Comparison of ENCODE assay signal across 8 mouse cellular contexts in genomic region chr3:152304093-152304815, GRCm38 (mm10). TPM values are rescaled to one million over a fixed set of nuclear protein-coding genes. Genes with fewer than 3 reads are reported as not detected.
DNase-seq lines count a peak whose midpoint lies in the region; ATAC-seq lines count a peak whose summit lies in the region.

No protein-coding gene starts in this region.

- intact Hi-C loops in heart, postnatal 14 days (cut with DNase I): no loop called here

- DNase-seq in frontal cortex, postnatal 10 days (ENCODE audit: low spot score in 2 of 2): no peak
- DNase-seq in heart, postnatal 14 days: peak; percentile 46 to 51
- DNase-seq in urinary bladder, postnatal 10 days (ENCODE audit: low spot score): no peak

- H3K9me3 ChIP-seq in embryonic facial prominence, embryonic 12.5 days: no peaks in the 10 kb centered on the region
- H3K9me3 ChIP-seq in lung, embryonic 16.5 days (ENCODE audit: control insufficient read depth, low read length): no peaks in the 10 kb centered on the region
- H3K9me3 ChIP-seq in midbrain, embryonic 15.5 days: no peaks in the 10 kb centered on the region

- no peak overlapping the region for H3K4me2 ChIP-seq in embryonic facial prominence, embryonic 12.5 days (replicated peaks)
- no peak overlapping the region for H3K4me2 ChIP-seq in lung, embryonic 16.5 days (ENCODE audit: low read depth, low read length)
- no peak overlapping the region for H3K4me2 ChIP-seq in midbrain, embryonic 15.5 days

- H3K4me1 ChIP-seq in embryonic facial prominence, embryonic 12.5 days: peaks cover 7% of the 10 kb centered on the region; the same call in 1 of the 2 replicates
- H3K4me1 ChIP-seq in lung, embryonic 16.5 days (replicated peaks; ENCODE audit: control insufficient read depth, insufficient read depth, low read length): peaks cover 26% of the 10 kb centered on the region
- no peaks in the 10 kb centered on the region for H3K4me1 ChIP-seq in midbrain, embryonic 15.5 days

- H3K36me3 ChIP-seq in embryonic facial prominence, embryonic 12.5 days: peaks cover 28% of the 10 kb centered on the region
- H3K36me3 ChIP-seq in lung, embryonic 16.5 days (ENCODE audit: control insufficient read depth, insufficient read depth, low read length): peaks cover 3% of the 10 kb centered on the region
- H3K36me3 ChIP-seq in midbrain, embryonic 15.5 days (replicated peaks): peaks cover 8% of the 10 kb centered on the region; the same call in 1 of the 2 replicates

- H3K4me3 ChIP-seq in embryonic facial prominence, embryonic 12.5 days: no peak overlapping the region
- H3K4me3 ChIP-seq in lung, embryonic 16.5 days (ENCODE audit: low read length): no peak overlapping the region
- H3K4me3 ChIP-seq in midbrain, embryonic 15.5 days: no peak overlapping the region

- ATAC-seq in frontal cortex, adult (ENCODE audit: low TSS enrichment): peak; percentile 88
- no peak for ATAC-seq in embryonic facial prominence, embryonic 12.5 days (ENCODE audit: insufficient number of reproducible peaks, insufficient read depth, low FRiP score, low TSS enrichment)
- no peak for ATAC-seq in lung, embryonic 16.5 days (ENCODE audit: low read depth)
- no peak for ATAC-seq in midbrain, embryonic 15.5 days (replicated peaks)
- ATAC-seq in erythroid progenitor cell, adult 5-6 weeks (replicated peaks; ENCODE audit: low FRiP score, poor library complexity, severe bottlenecking): no peak

- H3K9ac ChIP-seq in embryonic facial prominence, embryonic 12.5 days: no peak overlapping the region
- H3K9ac ChIP-seq in lung, embryonic 16.5 days (ENCODE audit: low read length): no peak overlapping the region
- H3K9ac ChIP-seq in midbrain, embryonic 15.5 days: no peak overlapping the region

- peak overlapping the region; percentile 41; the same call in 1 of the 2 replicates for H3K27ac ChIP-seq in embryonic facial prominence, embryonic 12.5 days
- H3K27ac ChIP-seq in lung, embryonic 16.5 days (ENCODE audit: low read length): peak overlapping the region; percentile 89
- no peak overlapping the region for H3K27ac ChIP-seq in midbrain, embryonic 15.5 days

- H3K27me3 ChIP-seq in embryonic facial prominence, embryonic 12.5 days: no peaks in the 10 kb centered on the region
- no peaks in the 10 kb centered on the region for H3K27me3 ChIP-seq in lung, embryonic 16.5 days (ENCODE audit: control insufficient read depth, insufficient read depth, low read depth, low read length)
- no peaks in the 10 kb centered on the region for H3K27me3 ChIP-seq in midbrain, embryonic 15.5 days (replicated peaks)

- 47% methylated on average over 6 of the region's 6 CpGs for WGBS in embryonic facial prominence, embryonic 12.5 days
- WGBS in lung, embryonic 16.5 days: 34% methylated on average over 6 of the region's 6 CpGs
- WGBS in midbrain, embryonic 15.5 days: 80% methylated on average over 6 of the region's 6 CpGs

RNA-seq across cellular contexts. Expression of gene Miga1, which starts 36.0 kb away (rescaled TPM):
- 24.7 and 24.8 TPM in 2 replicates for polyA plus RNA-seq in embryonic facial prominence, embryonic 12.5 days (2016; fragmentation: Nextera tagmentation; extraction: Ambion mirVana)
- 10 to 100 TPM; 10.8 to 12.4 TPM for total RNA-seq in heart, postnatal 14 days (2021)
- 14.7 and 15.7 TPM in 2 replicates for polyA plus RNA-seq in lung, embryonic 16.5 days (2015; fragmentation: Nextera tagmentation; extraction: Ambion mirVana)
- 19.1 and 21.7 TPM in 2 replicates for polyA plus RNA-seq in midbrain, embryonic 15.5 days (2015; fragmentation: Nextera tagmentation; extraction: Ambion mirVana)
- 2.1 and 6.5 TPM in 2 replicates for total RNA-seq in erythroid progenitor cell, adult 5-6 weeks (2015; ENCODE audit: low replicate concordance)
- total RNA-seq in erythroid progenitor cell, adult 5-6 weeks (2017; ENCODE audit: low replicate concordance): 2.3 and 3.3 TPM in 2 replicates

RNA-seq across cellular contexts. Expression of gene Nexn, which starts 38.1 kb away (rescaled TPM):
- polyA plus RNA-seq in embryonic facial prominence, embryonic 12.5 days (2016; fragmentation: Nextera tagmentation; extraction: Ambion mirVana): 10.1 and 13.1 TPM in 2 replicates
- 100 to 1,000 TPM; 297 to 301 TPM for total RNA-seq in heart, postnatal 14 days (2021)
- 64.1 and 79.2 TPM in 2 replicates for polyA plus RNA-seq in lung, embryonic 16.5 days (2015; fragmentation: Nextera tagmentation; extraction: Ambion mirVana)
- 0.88 and 2.2 TPM in 2 replicates for polyA plus RNA-seq in midbrain, embryonic 15.5 days (2015; fragmentation: Nextera tagmentation; extraction: Ambion mirVana)
- total RNA-seq in erythroid progenitor cell, adult 5-6 weeks (2015; ENCODE audit: low replicate concordance): not detected in 2 replicates
- not detected in 2 replicates for total RNA-seq in erythroid progenitor cell, adult 5-6 weeks (2017; ENCODE audit: low replicate concordance)

RNA-seq across cellular contexts. Expression of gene Usp33, which starts 42.0 kb away (rescaled TPM):
- 51.1 and 56.7 TPM in 2 replicates for polyA plus RNA-seq in embryonic facial prominence, embryonic 12.5 days (2016; fragmentation: Nextera tagmentation; extraction: Ambion mirVana)
- total RNA-seq in heart, postnatal 14 days (2021): 10 to 100 TPM; 29.1 to 30.9 TPM
- polyA plus RNA-seq in lung, embryonic 16.5 days (2015; fragmentation: Nextera tagmentation; extraction: Ambion mirVana): 57.6 and 58.4 TPM in 2 replicates
- 89.2 and 92.8 TPM in 2 replicates for polyA plus RNA-seq in midbrain, embryonic 15.5 days (2015; fragmentation: Nextera tagmentation; extraction: Ambion mirVana)
- total RNA-seq in erythroid progenitor cell, adult 5-6 weeks (2015; ENCODE audit: low replicate concordance): 56.6 and 66.7 TPM in 2 replicates
- 82.3 and 102 TPM in 2 replicates for total RNA-seq in erythroid progenitor cell, adult 5-6 weeks (2017; ENCODE audit: low replicate concordance)

Comparison
In these comparisons a context has a peak if more than half of its experiments do, and no peak if none do; other contexts are left out.
1. DNase-seq: peak in heart, postnatal 14 days (2 of 2); none in frontal cortex, postnatal 10 days (0 of 2) and urinary bladder, postnatal 10 days (single experiment).